Mouse (Mus musculus) MEL (cell line): ENCODE measurements around the gene Thsd7a. TPM values are rescaled to one million over a fixed set of nuclear protein-coding genes. Genes with fewer than 3 reads are reported as not detected.

Source experiments
- DNase-seq: peaks from one replicate; pipeline ENCODE4 v3.0.0; 2011; ENCODE audit warnings: low read depth, low spot score
- H3K27ac ChIP-seq: 2 replicates; pipeline ENCODE4 v1.5.1; 2012; ENCODE audit warnings: low read depth, mild to moderate bottlenecking, control low read depth, low read length, moderate library complexity; ENCODE audit not compliant: control insufficient read depth
- H3K27me3 ChIP-seq, 2 experiments: fragments of 150-350 bp in 1 of 2; sonication (generic) in 1 of 2; 2 replicates each; pipeline ENCODE4 v1.6.1; 2012; ENCODE audit warnings: low read length in 2 of 2, mild to moderate bottlenecking in 2 of 2, improper control_type of control experiment in 1 of 2, moderate library complexity in 1 of 2; ENCODE audit not compliant: insufficient read depth in 2 of 2, control insufficient read depth in 1 of 2
- H3K36me3 ChIP-seq, 2 experiments: 2 replicates each; pipeline ENCODE4 v1.6.1; 2012 to 2014; ENCODE audit warnings: low read length in 2 of 2, improper control_type of control experiment in 1 of 2, inconsistent platforms in 1 of 2, mild to moderate bottlenecking in 1 of 2; ENCODE audit not compliant: insufficient read depth in 2 of 2, control insufficient read depth in 1 of 2
- H3K4me1 ChIP-seq, 2 experiments: fragments of 150-350 bp in 1 of 2; sonication (generic) in 1 of 2; 2 replicates each; pipeline ENCODE4 v1.6.1; 2012; ENCODE audit warnings: low read length in 2 of 2, improper control_type of control experiment in 1 of 2, mild to moderate bottlenecking in 1 of 2; ENCODE audit not compliant: insufficient read depth in 2 of 2, control insufficient read depth in 1 of 2
- H3K4me3 ChIP-seq, 2 experiments: fragments of 150-350 bp in 1 of 2; sonication (generic) in 1 of 2; 2 replicates each; pipeline ENCODE4 v1.5.1; 2012; ENCODE audit warnings: low read depth in 2 of 2, low read length in 2 of 2, mild to moderate bottlenecking in 2 of 2, moderate library complexity in 2 of 2, control low read depth in 1 of 2, improper control_type of control experiment in 1 of 2; ENCODE audit not compliant: control insufficient read depth in 1 of 2, insufficient read depth in 1 of 2
- H3K79me2 ChIP-seq: 2 replicates; pipeline ENCODE4 v1.6.1; 2012; ENCODE audit warnings: mild to moderate bottlenecking, low read length, moderate library complexity; ENCODE audit not compliant: control insufficient read depth, poor library complexity, insufficient read depth
- H3K9ac ChIP-seq: 2 replicates; pipeline ENCODE4 v1.6.1; 2012; ENCODE audit warnings: low read depth, mild to moderate bottlenecking, control low read depth, low read length, moderate library complexity; ENCODE audit not compliant: control insufficient read depth, poor library complexity, severe bottlenecking
- H3K9me3 ChIP-seq: fragments of 150-350 bp; sonication (generic); replicated peaks from 2 replicates; pipeline ENCODE4 v1.6.1; 2012; ENCODE audit warnings: mild to moderate bottlenecking, low read length, improper control_type of control experiment, moderate library complexity; ENCODE audit not compliant: insufficient read depth
- BHLHE40 ChIP-seq: IDR thresholded peaks from 2 replicates; pipeline ENCODE4 v1.6.1; 2012; ENCODE audit warnings: low read depth, mild to moderate bottlenecking, inconsistent platforms, low read length, improper control_type of control experiment, borderline replicate concordance
- CTCF ChIP-seq, 3 experiments: IDR thresholded peaks in 2 of 3; conservative IDR thresholded peaks in 1 of 3; 2 replicates each; pipeline ENCODE4 v1.5.1; 2011 to 2012; ENCODE audit warnings: low read length in 3 of 3, low read depth in 2 of 3, mild to moderate bottlenecking in 2 of 3, improper control_type of control experiment in 1 of 3, inconsistent platforms in 1 of 3, mixed read lengths in 1 of 3, moderate library complexity in 1 of 3; ENCODE audit not compliant: control insufficient read depth in 1 of 3, insufficient read depth in 1 of 3, poor library complexity in 1 of 3, severe bottlenecking in 1 of 3
- ELF1 ChIP-seq: IDR thresholded peaks from 2 replicates; pipeline ENCODE4 v1.6.1; 2014; ENCODE audit warnings: low read depth, mild to moderate bottlenecking, inconsistent platforms, low read length, improper control_type of control experiment, moderate library complexity
- ETS1 ChIP-seq: IDR thresholded peaks from 2 replicates; pipeline ENCODE4 v1.6.1; 2012; ENCODE audit warnings: low read depth, mild to moderate bottlenecking, inconsistent platforms, low read length, improper control_type of control experiment, moderate library complexity
- GABPA ChIP-seq: IDR thresholded peaks from 2 replicates; pipeline ENCODE4 v1.6.1; 2012; ENCODE audit warnings: low read depth, mild to moderate bottlenecking, inconsistent platforms, low read length, improper control_type of control experiment, moderate library complexity
- GATA1 ChIP-seq: IDR thresholded peaks from 2 replicates; pipeline ENCODE4 v1.6.1; 2011; ENCODE audit warnings: low read depth, low read length, improper control_type of control experiment
- HCFC1 ChIP-seq: IDR thresholded peaks from 2 replicates; pipeline ENCODE4 v1.6.1; 2012; ENCODE audit warnings: low read depth, mild to moderate bottlenecking, inconsistent platforms, low read length, improper control_type of control experiment, moderate library complexity
- JUND ChIP-seq: IDR thresholded peaks from 2 replicates; pipeline ENCODE4 v1.6.1; 2011; ENCODE audit warnings: low read depth, mild to moderate bottlenecking, improper control_type of control experiment, low read length
- KAT2A ChIP-seq: conservative IDR thresholded peaks from 2 replicates; pipeline ENCODE4 v1.6.1; 2012; ENCODE audit warnings: low read depth, low read length, improper control_type of control experiment, inconsistent platforms
- MAFK ChIP-seq: IDR thresholded peaks from 2 replicates; pipeline ENCODE4 v1.6.1; 2011; ENCODE audit warnings: low read depth, mild to moderate bottlenecking, low read length, improper control_type of control experiment, borderline replicate concordance
- MAZ ChIP-seq: IDR thresholded peaks from 2 replicates; pipeline ENCODE4 v1.6.1; 2012; ENCODE audit warnings: low read depth, mild to moderate bottlenecking, inconsistent platforms, low read length, improper control_type of control experiment
- MEF2A ChIP-seq: IDR thresholded peaks from 2 replicates; pipeline ENCODE4 v1.6.1; 2014; ENCODE audit warnings: low read depth, mild to moderate bottlenecking, inconsistent platforms, low read length, improper control_type of control experiment; ENCODE audit not compliant: poor library complexity, insufficient replicate concordance, severe bottlenecking; ENCODE audit errors: extremely low read depth
- MXI1 ChIP-seq: IDR thresholded peaks from 2 replicates; pipeline ENCODE4 v1.6.1; 2011; ENCODE audit warnings: mild to moderate bottlenecking, low read depth, low read length, improper control_type of control experiment
- NRF1 ChIP-seq: IDR thresholded peaks from 2 replicates; pipeline ENCODE4 v1.6.1; 2014; ENCODE audit warnings: low read depth, mild to moderate bottlenecking, inconsistent platforms, low read length, improper control_type of control experiment, moderate library complexity; ENCODE audit not compliant: poor library complexity, insufficient read depth, severe bottlenecking
- POLR2AphosphoS2 ChIP-seq: IDR thresholded peaks from 2 replicates; pipeline ENCODE4 v1.6.1; 2011; ENCODE audit warnings: low read length, improper control_type of control experiment
- POLR2AphosphoS5 ChIP-seq: IDR thresholded peaks from 2 replicates; pipeline ENCODE4 v1.6.1; 2012; ENCODE audit warnings: low read depth, borderline replicate concordance, mild to moderate bottlenecking, inconsistent platforms, low read length, moderate library complexity, mixed read lengths
- RCOR1 ChIP-seq: IDR thresholded peaks from 2 replicates; pipeline ENCODE4 v1.6.1; 2012; ENCODE audit warnings: low read depth, mild to moderate bottlenecking, inconsistent platforms, low read length, improper control_type of control experiment
- SMC3 ChIP-seq: IDR thresholded peaks from 2 replicates; pipeline ENCODE4 v1.6.1; 2011; ENCODE audit warnings: low read depth, low read length, improper control_type of control experiment
- TCF12 ChIP-seq: IDR thresholded peaks from 2 replicates; pipeline ENCODE4 v1.6.1; 2014; ENCODE audit warnings: low read depth, mild to moderate bottlenecking, inconsistent platforms, low read length, improper control_type of control experiment, moderate library complexity
- ZC3H11A ChIP-seq: IDR thresholded peaks from 2 replicates; pipeline ENCODE4 v1.6.1; 2012; ENCODE audit warnings: low read depth, mild to moderate bottlenecking, inconsistent platforms, low read length, improper control_type of control experiment
- ZKSCAN1 ChIP-seq: IDR thresholded peaks from 2 replicates; pipeline ENCODE4 v1.6.1; 2012; ENCODE audit warnings: low read depth, mild to moderate bottlenecking, inconsistent platforms, low read length, improper control_type of control experiment, moderate library complexity
- ZNF384 ChIP-seq: IDR thresholded peaks from 2 replicates; pipeline ENCODE4 v1.6.1; 2012; ENCODE audit warnings: low read depth, mild to moderate bottlenecking, inconsistent platforms, low read length, improper control_type of control experiment
- polyA plus RNA-seq, 2 experiments: library from polyadenylated mRNA; stranded (reverse) in 1 of 2; unstranded in 1 of 2; fragments of >175 nt in 1 of 2; fragments of >200 nt in 1 of 2; gene quantifications; 2 replicates each; pipeline versions ENCODE4 v1.2.1 to v1.2.4; 2012; ENCODE audit warnings: low replicate concordance in 2 of 2, low read depth in 1 of 2; ENCODE audit not compliant: insufficient read length in 2 of 2, insufficient read depth in 1 of 2, missing spikeins in 1 of 2
- total RNA-seq: library from RNA; depleted of rRNA; stranded (reverse); fragments of 300-350 nt; gene quantifications from 2 replicates; pipeline ENCODE4 v1.2.3, GENCODE M21; 2012

Gene Thsd7a
- total and polyA plus RNA-seq, 3 experiments, result not detected

GRCm38 (mm10) chr6:12454132-12454531 is 295.1 kb downstream of the Thsd7a start:
- no peaks in the 10 kb centered on the region for H3K36me3 ChIP-seq
- H3K4me1 ChIP-seq, result no peaks in the 10 kb centered on the region
- no peaks in the 10 kb centered on the region for H3K9me3 ChIP-seq
- no peak overlapping the region for H3K4me3 ChIP-seq
- H3K9ac ChIP-seq, result no peak overlapping the region
- no peak overlapping the region for H3K27ac ChIP-seq
- no peak for TF ChIP-seq KAT2A
- TF ChIP-seq MXI1, result no peak
- TF ChIP-seq BHLHE40, result no peak
- no peak for TF ChIP-seq MEF2A
- TF ChIP-seq POLR2AphosphoS5, result no peak
- TF ChIP-seq TCF12, result no peak
- no peak for TF ChIP-seq GATA1
- TF ChIP-seq RCOR1, result no peak
- TF ChIP-seq SMC3, result no peak
- TF ChIP-seq ELF1, result no peak
- no peak for TF ChIP-seq ZC3H11A
- TF ChIP-seq ETS1, result no peak
- TF ChIP-seq NRF1, result no peak
- no peak for TF ChIP-seq JUND
- TF ChIP-seq ZKSCAN1, result no peak
- no peak for TF ChIP-seq POLR2AphosphoS2
- no peak for DNase-seq
- H3K27me3 ChIP-seq, result no peaks in the 10 kb centered on the region
- H3K79me2 ChIP-seq, result no peaks in the 10 kb centered on the region

DNA sequence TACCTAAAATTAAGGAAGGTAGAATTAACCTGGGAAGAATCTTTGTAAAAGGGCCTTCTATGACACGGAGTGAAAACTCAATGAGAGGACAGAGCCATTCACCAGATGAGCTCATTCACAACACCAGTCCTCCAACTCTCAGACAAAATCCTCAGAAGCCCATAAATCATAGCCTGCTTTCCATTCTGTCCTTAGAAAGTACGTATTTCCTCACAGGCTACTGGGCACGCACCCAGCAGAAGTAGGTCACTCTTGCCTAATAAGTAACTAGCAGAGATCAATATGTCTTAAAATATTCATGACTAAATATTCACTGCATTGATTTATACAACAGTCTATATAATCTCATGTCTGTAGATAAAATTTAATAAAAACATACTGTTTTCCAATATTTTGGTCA is 300.4 kb downstream of the Thsd7a start:
- Histone ChIP-seq H3K79me2 (no peaks in the 10 kb centered on the region), H3K36me3 (no peaks in the 10 kb centered on the region), H3K27me3 (no peaks in the 10 kb centered on the region), H3K9ac (no peak overlapping the region), H3K9me3 (no peaks in the 10 kb centered on the region), H3K4me3 (no peak overlapping the region), H3K27ac (no peak overlapping the region), H3K4me1 (no peaks in the 10 kb centered on the region)
- no peak for DNase-seq
- TF ChIP-seq MAZ, result no peak
- no peak for TF ChIP-seq MXI1
- no peak for TF ChIP-seq ZNF384
- TF ChIP-seq HCFC1, result no peak
- no peak for TF ChIP-seq POLR2AphosphoS5
- TF ChIP-seq BHLHE40, result no peak
- no peak for TF ChIP-seq MAFK
- TF ChIP-seq CTCF (IDR thresholded peaks at IDR 0.05 in 2 of 3, conservative IDR thresholded peaks at IDR 0.05 in 1 of 3; ENCODE audit: control insufficient read depth in 1 of 3, insufficient read depth in 1 of 3, low read depth in 2 of 3, low read length in 3 of 3, poor library complexity in 1 of 3, severe bottlenecking in 1 of 3), result no peak
- no peak for TF ChIP-seq POLR2AphosphoS2
- TF ChIP-seq JUND, result no peak
- TF ChIP-seq GABPA, result no peak
- no peak for TF ChIP-seq MEF2A
- no peak for TF ChIP-seq ELF1
